Mouse (Mus musculus): ENCODE measurements around the gene Cdk2ap1. TPM values are rescaled to one million over a fixed set of nuclear protein-coding genes. Genes with fewer than 3 reads are reported as not detected.
A peak's percentile ranks its signal among the peaks of the same experiment; 100 is the strongest.
"Not testable (repeated sequence)": the region's sequence is repeated elsewhere in the genome, so short reads cannot be mapped to it uniquely, and the experiment has no call there.

Cdk2ap1 gene
- total RNA-seq (2018; cell fraction: chromatin; rRNA removed): 10 to 100 TPM in 23 of 26 experiments, 1 to 10 TPM in 3; 8.9 to 29.7 (median 15.4) TPM
- total RNA-seq (2018; cell fraction: cytosol; rRNA removed): 10 to 100 TPM; 29.5 to 64.1 (median 46.8) TPM
- total RNA-seq (2018; cell fraction: nucleus; rRNA removed): 10 to 100 TPM in 25 of 26 experiments, 1 to 10 TPM in 1; 9.7 to 43.6 (median 18.0) TPM
- 42.3 to 77.9 TPM (median 75.7 TPM) in 3 replicates for polyA plus RNA-seq (2018)

DNA sequence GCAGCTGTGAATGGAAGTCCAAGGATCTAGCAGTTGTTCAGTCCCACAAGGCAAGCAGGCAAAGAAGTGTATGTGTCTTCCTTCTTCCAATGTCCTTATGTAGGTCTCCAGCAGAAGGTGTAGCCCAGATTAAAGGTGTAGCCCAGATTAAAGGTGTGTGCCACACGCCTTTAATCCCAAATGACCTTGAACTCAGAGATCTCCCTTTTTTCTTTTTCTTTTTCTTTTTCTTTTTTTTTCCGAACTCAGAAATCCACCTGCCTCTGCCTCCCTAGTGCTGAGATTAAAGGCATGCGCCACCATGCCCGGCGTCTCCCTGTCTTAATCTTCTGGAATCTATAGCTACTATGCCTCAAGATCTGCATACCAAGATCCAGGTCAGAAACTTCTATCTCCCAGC lies at the start of gene Cdk2ap1:
Gene Cdk2ap1 (minus strand): TSS at position 101 of the 400 bp plus-strand sequence.
- H3K79me2 ChIP-seq (ENCODE audit: inconsistent target); H3K4me3 ChIP-seq (ENCODE audit: inconsistent target); H3K36me3 ChIP-seq (ENCODE audit: inconsistent target); H3K27ac ChIP-seq: not testable (repeated sequence)
- WGBS (ENCODE audit: missing documents): 89% methylated on average over 5 of the region's 5 CpGs

GRCm38 (mm10) chr5:124412163-124412562 lies 49.3 kb upstream of the Cdk2ap1 start:
- H3K4me3 ChIP-seq (ENCODE audit: inconsistent target): no peak overlapping the region
- peaks cover 39% of the 10 kb centered on the region for H3K79me2 ChIP-seq (ENCODE audit: inconsistent target)
- no peak overlapping the region for H3K27ac ChIP-seq
- WGBS (ENCODE audit: missing documents): 93% methylated on average over 5 of the region's 5 CpGs
- H3K36me3 ChIP-seq (ENCODE audit: inconsistent target): peaks cover 38% of the 10 kb centered on the region

DNA sequence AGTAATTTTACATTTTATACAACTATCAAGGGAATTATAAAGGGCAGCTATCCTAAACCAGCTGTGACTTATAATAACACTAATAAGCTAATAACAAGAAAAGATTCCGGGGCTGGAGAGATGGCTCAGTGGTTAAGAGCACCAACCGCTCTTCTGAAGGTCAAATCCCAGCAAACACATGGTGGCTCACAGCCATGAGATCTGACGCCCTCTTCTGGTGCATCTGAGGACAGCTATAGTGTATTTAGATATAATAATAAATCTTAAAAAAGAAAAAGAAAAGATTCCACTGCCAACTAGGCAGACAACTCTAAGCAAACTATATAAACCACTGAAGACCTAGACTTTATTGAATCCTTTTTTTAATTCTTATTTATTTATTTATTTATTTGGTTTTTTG lies 47.9 kb upstream of the Cdk2ap1 start:
- peaks cover 51% of the 10 kb centered on the region for H3K36me3 ChIP-seq (ENCODE audit: inconsistent target)
- WGBS (ENCODE audit: missing documents): 86% methylated on average over 3 of the region's 3 CpGs
- H3K27ac ChIP-seq: no peak overlapping the region
- H3K4me3 ChIP-seq (ENCODE audit: inconsistent target): no peak overlapping the region
- H3K79me2 ChIP-seq (ENCODE audit: inconsistent target): peaks cover 25% of the 10 kb centered on the region

DNA sequence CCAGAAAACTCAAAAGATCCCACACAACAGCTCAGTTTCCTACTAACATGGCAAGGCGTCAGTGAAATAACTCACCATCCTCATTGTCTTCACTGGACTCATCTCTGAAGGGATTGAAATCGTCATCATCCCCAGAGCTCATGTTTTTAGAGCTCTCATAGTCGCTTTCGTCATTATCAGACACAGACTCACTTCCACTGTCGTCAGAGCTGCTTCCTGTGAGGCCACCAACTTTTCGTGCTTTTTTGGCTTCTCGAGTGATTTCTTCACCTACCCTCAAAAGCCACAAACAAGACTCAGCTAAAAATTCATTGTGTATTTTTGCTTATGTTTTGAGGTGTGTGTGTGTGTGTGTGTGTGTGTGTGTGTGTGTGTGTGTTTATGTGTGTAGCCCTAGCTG lies 30.8 kb upstream of the Cdk2ap1 start:
- 25% methylated on average over 7 of the region's 7 CpGs for WGBS (ENCODE audit: missing documents)
- Histone ChIP-seq H3K27ac (no peak overlapping the region), H3K36me3 (ENCODE audit: inconsistent target) (peaks cover 86% of the 10 kb centered on the region), H3K4me3 (ENCODE audit: inconsistent target) (no peak overlapping the region), H3K79me2 (ENCODE audit: inconsistent target) (no peaks in the 10 kb centered on the region)

DNA sequence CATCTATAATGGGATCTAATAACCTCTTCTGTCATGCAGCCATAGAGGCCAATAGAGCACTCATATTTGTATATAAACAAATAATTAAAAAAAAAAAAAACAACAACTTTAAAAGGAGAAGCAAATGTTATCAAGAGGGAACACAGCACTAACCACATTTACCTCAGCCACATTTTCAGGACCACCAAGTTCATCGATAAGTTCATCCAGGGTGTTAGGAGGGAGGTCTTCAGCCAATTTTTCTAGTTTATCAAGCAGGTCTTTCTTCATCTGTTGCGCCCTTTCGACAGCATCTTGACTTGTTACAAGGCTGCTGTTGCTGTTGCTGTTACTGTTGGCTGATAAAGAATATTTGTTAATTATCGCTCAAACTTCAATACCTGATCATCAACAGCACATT lies 29.5 kb upstream of the Cdk2ap1 start:
- Histone ChIP-seq H3K36me3 (ENCODE audit: inconsistent target) (peaks cover 83% of the 10 kb centered on the region), H3K79me2 (ENCODE audit: inconsistent target) (no peaks in the 10 kb centered on the region), H3K4me3 (ENCODE audit: inconsistent target) (no peak overlapping the region), H3K27ac (no peak overlapping the region)
- 91% methylated on average over 4 of the region's 4 CpGs for WGBS (ENCODE audit: missing documents)

DNA sequence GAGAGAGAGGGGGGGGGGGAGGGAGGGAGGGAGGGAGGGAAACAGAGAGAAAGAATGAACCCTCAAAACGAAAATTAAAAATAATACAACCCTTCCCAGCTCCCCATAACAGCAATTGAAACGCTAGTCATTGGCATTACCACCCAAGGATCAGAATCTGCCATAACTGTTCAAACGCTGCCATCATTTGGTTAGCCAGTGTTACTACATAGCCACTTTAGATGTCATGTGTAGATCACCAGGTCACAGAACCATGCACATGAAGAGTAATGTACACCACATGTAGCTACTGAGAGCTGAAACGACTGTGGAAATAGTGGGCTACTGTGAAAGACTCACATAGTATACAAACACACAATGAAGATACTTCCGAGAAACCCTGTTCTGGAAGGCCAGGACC lies 25.1 kb upstream of the Cdk2ap1 start:
- H3K36me3 ChIP-seq (ENCODE audit: inconsistent target): peaks cover 84% of the 10 kb centered on the region
- WGBS (ENCODE audit: missing documents): 79% methylated on average over 4 of the region's 5 CpGs
- no peak overlapping the region for H3K27ac ChIP-seq

GRCm38 (mm10) chr5:124380121-124380520 lies 17.2 kb upstream of the Cdk2ap1 start:
- WGBS (ENCODE audit: missing documents): 83% methylated on average over 1 of the region's 1 CpGs
- Histone ChIP-seq H3K79me2 (ENCODE audit: inconsistent target) (no peaks in the 10 kb centered on the region), H3K36me3 (ENCODE audit: inconsistent target) (peaks cover 61% of the 10 kb centered on the region)

More for the DNA sequence above, 25.1 kb upstream of the Cdk2ap1 start:
- no peak overlapping the region for H3K4me3 ChIP-seq (ENCODE audit: inconsistent target)
- no peaks in the 10 kb centered on the region for H3K79me2 ChIP-seq (ENCODE audit: inconsistent target)

GRCm38 (mm10) chr5:124377149-124377548 lies 14.3 kb upstream of the Cdk2ap1 start:
- H3K4me3 ChIP-seq (ENCODE audit: inconsistent target): no peak overlapping the region
- 0 out of 2 replicates have a peak overlapping the region, but pooled peaks have one; percentile 5 for H3K27ac ChIP-seq
- WGBS (ENCODE audit: missing documents): 67% methylated on average over 4 of the region's 4 CpGs
- H3K79me2 ChIP-seq (ENCODE audit: inconsistent target): no peaks in the 10 kb centered on the region
- peaks cover 72% of the 10 kb centered on the region for H3K36me3 ChIP-seq (ENCODE audit: inconsistent target)

More at GRCm38 (mm10) chr5:124380121-124380520, 17.2 kb upstream of the Cdk2ap1 start:
- Histone ChIP-seq H3K27ac (no peak overlapping the region), H3K4me3 (ENCODE audit: inconsistent target) (no peak overlapping the region)

DNA sequence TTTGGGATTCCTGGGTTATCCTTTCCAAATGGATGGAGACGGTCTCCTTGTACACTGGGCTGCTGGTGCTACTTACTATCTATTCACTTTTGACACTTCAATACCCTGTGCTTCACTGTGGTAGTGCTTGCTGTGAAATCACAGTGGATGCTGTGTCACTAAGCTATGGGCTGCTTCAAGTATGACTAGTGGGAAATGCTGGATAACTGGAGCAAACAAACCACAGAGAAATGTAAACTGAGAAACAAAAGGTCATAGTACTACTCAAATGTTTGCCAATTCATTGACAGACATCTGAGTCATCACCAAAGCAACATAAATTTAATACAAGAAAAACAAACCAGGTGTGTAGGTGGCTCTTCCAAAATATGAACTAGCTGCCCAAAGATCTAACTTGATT lies 13.5 kb upstream of the Cdk2ap1 start:
- 100% methylated on average over 1 of the region's 1 CpGs for WGBS (ENCODE audit: missing documents)
- H3K36me3 ChIP-seq (ENCODE audit: inconsistent target): peaks cover 71% of the 10 kb centered on the region
- H3K4me3 ChIP-seq (ENCODE audit: inconsistent target): no peak overlapping the region
- no peak overlapping the region for H3K27ac ChIP-seq
- no peaks in the 10 kb centered on the region for H3K79me2 ChIP-seq (ENCODE audit: inconsistent target)

DNA sequence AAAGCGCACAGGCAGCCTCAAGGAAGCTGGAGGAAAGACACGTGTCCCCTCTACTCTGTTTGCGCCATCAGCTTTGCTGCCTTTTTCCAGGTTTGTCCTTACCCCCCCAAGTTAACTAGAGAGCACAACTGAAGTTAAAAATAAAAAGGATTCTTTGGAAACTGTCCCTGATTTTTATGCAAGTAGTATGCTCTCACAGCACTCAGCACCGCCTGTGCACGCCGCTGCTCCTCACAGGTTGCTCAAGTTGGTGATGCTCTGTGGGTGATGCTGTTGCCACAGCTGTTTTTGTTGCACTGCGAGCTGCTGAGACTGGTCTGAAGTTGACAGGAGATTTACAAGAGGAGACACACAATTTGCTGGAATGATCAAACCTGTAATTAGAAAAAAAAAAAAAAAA lies 11.4 kb upstream of the Cdk2ap1 start:
- 97% methylated on average over 7 of the region's 7 CpGs for WGBS (ENCODE audit: missing documents)
- H3K27ac ChIP-seq: no peak overlapping the region
- H3K36me3 ChIP-seq (ENCODE audit: inconsistent target): peaks cover 71% of the 10 kb centered on the region
- H3K79me2 ChIP-seq (ENCODE audit: inconsistent target): no peaks in the 10 kb centered on the region
- H3K4me3 ChIP-seq (ENCODE audit: inconsistent target): no peak overlapping the region

- Histone ChIP-seq H3K4me3 (ENCODE audit: inconsistent target) (no peak overlapping the region), H3K27ac (no peak overlapping the region), H3K79me2 (ENCODE audit: inconsistent target) (no peaks in the 10 kb centered on the region), H3K36me3 (ENCODE audit: inconsistent target) (peaks cover 26% of the 10 kb centered on the region)
- 43% methylated on average over 3 of the region's 3 CpGs for WGBS (ENCODE audit: missing documents)
Measured at GRCm38 (mm10) chr5:124366721-124367120, 3.8 kb upstream of the Cdk2ap1 start.

DNA sequence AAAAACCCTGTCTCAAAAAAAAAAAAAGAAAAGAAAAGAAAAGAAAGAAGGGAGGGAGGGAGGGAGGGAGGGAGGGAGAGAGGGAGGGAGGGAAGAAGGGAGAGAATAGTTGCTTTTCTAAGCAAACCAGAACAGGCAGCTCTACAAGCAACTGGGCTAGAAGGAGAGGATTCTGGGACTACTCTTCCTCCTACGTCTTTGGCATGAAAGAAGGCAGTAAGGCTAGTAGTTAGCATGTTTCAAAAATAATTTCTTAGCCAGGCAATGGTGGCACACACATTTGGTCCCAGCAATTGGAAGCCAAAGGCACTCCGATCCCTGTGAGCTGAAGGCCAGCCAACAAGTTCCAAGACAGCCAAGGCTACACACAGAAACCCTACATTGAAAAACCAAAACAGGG lies 2.9 kb upstream of the Cdk2ap1 start:
- no peak overlapping the region for H3K27ac ChIP-seq
- no peak overlapping the region for H3K4me3 ChIP-seq (ENCODE audit: inconsistent target)
- WGBS (ENCODE audit: missing documents): 90% methylated on average over 2 of the region's 2 CpGs
- no peaks in the 10 kb centered on the region for H3K79me2 ChIP-seq (ENCODE audit: inconsistent target)
- H3K36me3 ChIP-seq (ENCODE audit: inconsistent target): peaks cover 17% of the 10 kb centered on the region

DNA sequence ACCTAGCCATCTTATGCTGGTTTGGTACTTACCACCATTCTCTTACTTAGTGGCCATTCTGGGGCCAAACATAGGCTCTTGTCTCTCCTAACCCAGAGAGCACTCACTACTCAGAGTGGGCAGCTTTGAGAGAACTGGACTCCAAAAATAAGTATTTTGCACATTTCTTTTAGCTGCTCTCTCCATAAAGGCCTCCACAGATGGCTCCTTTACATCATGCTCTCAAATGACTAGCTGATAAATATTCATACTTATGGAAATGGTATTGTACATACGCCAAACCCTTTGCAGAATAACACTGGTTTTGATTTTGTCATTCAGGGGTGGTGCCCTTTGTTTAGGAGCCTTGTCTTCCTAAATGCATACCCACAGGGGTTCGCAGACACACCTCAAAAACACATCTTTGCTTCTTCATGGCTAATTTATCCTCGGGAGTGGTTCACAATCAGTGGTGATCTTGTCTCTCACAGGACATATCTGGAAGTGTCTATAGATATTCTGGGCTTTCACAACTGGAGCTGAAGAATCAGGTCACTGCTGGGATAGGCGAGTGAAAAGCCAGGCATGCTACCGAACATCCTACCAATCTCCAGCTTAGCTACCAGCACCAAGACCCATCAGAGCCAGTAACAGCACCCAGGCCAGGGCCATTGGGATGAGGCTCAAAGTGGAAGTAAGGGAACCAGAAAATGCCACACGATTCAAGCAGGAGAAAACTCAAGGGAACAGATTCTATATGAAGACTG lies 1.5 kb upstream of the Cdk2ap1 start:
- peaks cover 7% of the 10 kb centered on the region for H3K36me3 ChIP-seq (ENCODE audit: inconsistent target)
- WGBS (ENCODE audit: missing documents): 92% methylated on average over 6 of the region's 6 CpGs
- H3K4me3 ChIP-seq (ENCODE audit: inconsistent target): no peak overlapping the region
- no peak overlapping the region for H3K27ac ChIP-seq
- no peaks in the 10 kb centered on the region for H3K79me2 ChIP-seq (ENCODE audit: inconsistent target)

GRCm38 (mm10) chr5:124359641-124360040 lies 3.2 kb downstream of the Cdk2ap1 start:
- H3K27ac ChIP-seq: no peak overlapping the region
- no peaks in the 10 kb centered on the region for H3K36me3 ChIP-seq (ENCODE audit: inconsistent target)
- 96% methylated on average over 2 of the region's 2 CpGs for WGBS (ENCODE audit: missing documents)
- H3K79me2 ChIP-seq (ENCODE audit: inconsistent target): no peaks in the 10 kb centered on the region
- H3K4me3 ChIP-seq (ENCODE audit: inconsistent target): no peak overlapping the region

- no peaks in the 10 kb centered on the region for H3K36me3 ChIP-seq (ENCODE audit: inconsistent target)
- WGBS (ENCODE audit: missing documents): 49% methylated on average over 3 of the region's 3 CpGs
Measured at GRCm38 (mm10) chr5:124356695-124357094, 6.2 kb downstream of the Cdk2ap1 start.

More at GRCm38 (mm10) chr5:124356695-124357094, 6.2 kb downstream of the Cdk2ap1 start:
- Histone ChIP-seq H3K4me3 (ENCODE audit: inconsistent target) (no peak overlapping the region), H3K27ac (no peak overlapping the region), H3K79me2 (ENCODE audit: inconsistent target) (peaks cover 14% of the 10 kb centered on the region; the same call in 1 of the 2 replicates)

Measured in macrophage (primary cell).